Mouse (Mus musculus): ENCODE data around the gene Grin2c. TPM values are rescaled to one million over a fixed set of nuclear protein-coding genes. Genes with fewer than 3 reads are reported as not detected.

Grin2c gene
- polyA plus RNA-seq, 1 experiment from 2014 or later, result not detected

- WGBS, result 72% methylated on average over 11 of the region's 11 CpGs
- Histone ChIP-seq H3K4me1 (ENCODE audit: control insufficient read depth, insufficient read depth, low read length) (peaks cover 27% of the 10 kb centered on the region), H3K4me3 (replicated peaks; ENCODE audit: low read length) (no peak overlapping the region), H3K9me3 (replicated peaks; ENCODE audit: control insufficient read depth, low read length) (no peaks in the 10 kb centered on the region), H3K9ac (ENCODE audit: low read length) (no peak overlapping the region), H3K27ac (ENCODE audit: low read length) (no peak overlapping the region), H3K36me3 (ENCODE audit: control insufficient read depth, insufficient read depth, low read length) (no peaks in the 10 kb centered on the region), H3K4me2 (ENCODE audit: low read depth, low read length) (no peak overlapping the region), H3K27me3 (ENCODE audit: control insufficient read depth, insufficient read depth, low read length) (0 out of 2 replicates have a peak, but pooled peaks cover 4% of the 10 kb centered on the region)
- no peak for ATAC-seq (ENCODE audit: insufficient read depth, low FRiP score)
These were observed 43.6 kb downstream of the Grin2c start for GRCm38 (mm10) chr11:115223451-115223850.

- H3K27me3 ChIP-seq (ENCODE audit: control insufficient read depth, insufficient read depth, low read length), result 0 out of 2 replicates have a peak, but pooled peaks cover 4% of the 10 kb centered on the region
- peaks cover 27% of the 10 kb centered on the region for H3K4me1 ChIP-seq (ENCODE audit: control insufficient read depth, insufficient read depth, low read length)
- 20% methylated on average over 5 of the region's 5 CpGs for WGBS
- H3K36me3 ChIP-seq (ENCODE audit: control insufficient read depth, insufficient read depth, low read length), result no peaks in the 10 kb centered on the region
- no peak overlapping the region for H3K4me3 ChIP-seq (replicated peaks; ENCODE audit: low read length)
- no peak overlapping the region for H3K4me2 ChIP-seq (ENCODE audit: low read depth, low read length)
- H3K9ac ChIP-seq (ENCODE audit: low read length), result no peak overlapping the region
- ATAC-seq (ENCODE audit: insufficient read depth, low FRiP score), result no peak
- no peaks in the 10 kb centered on the region for H3K9me3 ChIP-seq (replicated peaks; ENCODE audit: control insufficient read depth, low read length)
- no peak overlapping the region for H3K27ac ChIP-seq (ENCODE audit: low read length)
These were observed 44.5 kb downstream of the Grin2c start for GRCm38 (mm10) chr11:115222570-115222969.

- 32% methylated on average over 12 of the region's 12 CpGs for WGBS
- Histone ChIP-seq H3K4me2 (ENCODE audit: low read depth, low read length) (no peak overlapping the region), H3K9ac (ENCODE audit: low read length) (no peak overlapping the region), H3K27ac (ENCODE audit: low read length) (no peak overlapping the region), H3K27me3 (ENCODE audit: control insufficient read depth, insufficient read depth, low read length) (0 out of 2 replicates have a peak, but pooled peaks cover 4% of the 10 kb centered on the region), H3K9me3 (replicated peaks; ENCODE audit: control insufficient read depth, low read length) (no peaks in the 10 kb centered on the region), H3K36me3 (ENCODE audit: control insufficient read depth, insufficient read depth, low read length) (no peaks in the 10 kb centered on the region), H3K4me3 (replicated peaks; ENCODE audit: low read length) (no peak overlapping the region), H3K4me1 (ENCODE audit: control insufficient read depth, insufficient read depth, low read length) (peaks cover 27% of the 10 kb centered on the region)
- 0 out of 2 replicates have a peak, but pooled peaks have one; percentile 31 for ATAC-seq (ENCODE audit: insufficient read depth, low FRiP score)
These were observed 45.0 kb downstream of the Grin2c start for GRCm38 (mm10) chr11:115222077-115222476.

GRCm38 (mm10) chr11:115219685-115220084, 47.4 kb downstream of the Grin2c start:
- H3K36me3 ChIP-seq (ENCODE audit: control insufficient read depth, insufficient read depth, low read length), result no peaks in the 10 kb centered on the region
- ATAC-seq (ENCODE audit: insufficient read depth, low FRiP score), result no peak
- WGBS, result 82% methylated on average over 10 of the region's 10 CpGs
- H3K27ac ChIP-seq (ENCODE audit: low read length), result no peak overlapping the region
- H3K27me3 ChIP-seq (ENCODE audit: control insufficient read depth, insufficient read depth, low read length), result no peaks in the 10 kb centered on the region
- H3K9ac ChIP-seq (ENCODE audit: low read length), result no peak overlapping the region
- no peak overlapping the region for H3K4me2 ChIP-seq (ENCODE audit: low read depth, low read length)
- no peak overlapping the region for H3K4me3 ChIP-seq (replicated peaks; ENCODE audit: low read length)
- H3K9me3 ChIP-seq (replicated peaks; ENCODE audit: control insufficient read depth, low read length), result no peaks in the 10 kb centered on the region
- H3K4me1 ChIP-seq (ENCODE audit: control insufficient read depth, insufficient read depth, low read length), result peaks cover 27% of the 10 kb centered on the region

GRCm38 (mm10) chr11:115219263-115219662, 47.8 kb downstream of the Grin2c start:
- 38% methylated on average over 9 of the region's 9 CpGs for WGBS
- H3K36me3 ChIP-seq (ENCODE audit: control insufficient read depth, insufficient read depth, low read length), result no peaks in the 10 kb centered on the region
- no peak overlapping the region for H3K4me2 ChIP-seq (ENCODE audit: low read depth, low read length)
- H3K9ac ChIP-seq (ENCODE audit: low read length), result no peak overlapping the region; the same call in 1 of the 2 replicates
- peak; percentile 19; the same call in 1 of the 2 replicates for ATAC-seq (ENCODE audit: insufficient read depth, low FRiP score)
- H3K9me3 ChIP-seq (replicated peaks; ENCODE audit: control insufficient read depth, low read length), result no peaks in the 10 kb centered on the region
- peaks cover 27% of the 10 kb centered on the region for H3K4me1 ChIP-seq (ENCODE audit: control insufficient read depth, insufficient read depth, low read length)
- H3K27ac ChIP-seq (ENCODE audit: low read length), result no peak overlapping the region; the same call in 1 of the 2 replicates
- no peaks in the 10 kb centered on the region for H3K27me3 ChIP-seq (ENCODE audit: control insufficient read depth, insufficient read depth, low read length)
- no peak overlapping the region for H3K4me3 ChIP-seq (replicated peaks; ENCODE audit: low read length)

GRCm38 (mm10) chr11:115217439-115218410, 49.3 kb downstream of the Grin2c start:
- no peak for ATAC-seq (ENCODE audit: insufficient read depth, low FRiP score)
- no peak overlapping the region for H3K4me3 ChIP-seq (replicated peaks; ENCODE audit: low read length)
- 42% methylated on average over 18 of the region's 18 CpGs for WGBS
- no peaks in the 10 kb centered on the region for H3K36me3 ChIP-seq (ENCODE audit: control insufficient read depth, insufficient read depth, low read length)
- H3K4me1 ChIP-seq (ENCODE audit: control insufficient read depth, insufficient read depth, low read length), result peaks cover 25% of the 10 kb centered on the region
- H3K27me3 ChIP-seq (ENCODE audit: control insufficient read depth, insufficient read depth, low read length), result no peaks in the 10 kb centered on the region
- no peak overlapping the region for H3K27ac ChIP-seq (ENCODE audit: low read length)
- no peak overlapping the region for H3K4me2 ChIP-seq (ENCODE audit: low read depth, low read length)
- no peaks in the 10 kb centered on the region for H3K9me3 ChIP-seq (replicated peaks; ENCODE audit: control insufficient read depth, low read length)
- H3K9ac ChIP-seq (ENCODE audit: low read length), result no peak overlapping the region

GRCm38 (mm10) chr11:115215123-115215522, 51.9 kb downstream of the Grin2c start:
- H3K27ac ChIP-seq (ENCODE audit: low read length), result no peak overlapping the region
- H3K27me3 ChIP-seq (ENCODE audit: control insufficient read depth, insufficient read depth, low read length), result no peaks in the 10 kb centered on the region
- 40% methylated on average over 5 of the region's 5 CpGs for WGBS
- H3K9me3 ChIP-seq (replicated peaks; ENCODE audit: control insufficient read depth, low read length), result no peaks in the 10 kb centered on the region
- H3K36me3 ChIP-seq (ENCODE audit: control insufficient read depth, insufficient read depth, low read length), result no peaks in the 10 kb centered on the region
- ATAC-seq (ENCODE audit: insufficient read depth, low FRiP score), result no peak
- no peak overlapping the region for H3K9ac ChIP-seq (ENCODE audit: low read length)
- H3K4me3 ChIP-seq (replicated peaks; ENCODE audit: low read length), result no peak overlapping the region
- H3K4me1 ChIP-seq (ENCODE audit: control insufficient read depth, insufficient read depth, low read length), result peaks cover 14% of the 10 kb centered on the region; the same call in 1 of the 2 replicates
- H3K4me2 ChIP-seq (ENCODE audit: low read depth, low read length), result no peak overlapping the region

GRCm38 (mm10) chr11:115212116-115212515, 54.9 kb downstream of the Grin2c start:
- Histone ChIP-seq H3K4me1 (ENCODE audit: control insufficient read depth, insufficient read depth, low read length) (no peaks in the 10 kb centered on the region), H3K27me3 (ENCODE audit: control insufficient read depth, insufficient read depth, low read length) (no peaks in the 10 kb centered on the region), H3K36me3 (ENCODE audit: control insufficient read depth, insufficient read depth, low read length) (no peaks in the 10 kb centered on the region), H3K27ac (ENCODE audit: low read length) (no peak overlapping the region), H3K4me2 (ENCODE audit: low read depth, low read length) (no peak overlapping the region), H3K9me3 (replicated peaks; ENCODE audit: control insufficient read depth, low read length) (no peaks in the 10 kb centered on the region), H3K4me3 (replicated peaks; ENCODE audit: low read length) (no peak overlapping the region), H3K9ac (ENCODE audit: low read length) (no peak overlapping the region)
- ATAC-seq (ENCODE audit: insufficient read depth, low FRiP score), result no peak
- WGBS, result 43% methylated on average over 13 of the region's 13 CpGs

- H3K36me3 ChIP-seq (ENCODE audit: control insufficient read depth, insufficient read depth, low read length), result 0 out of 2 replicates have a peak, but pooled peaks cover 3% of the 10 kb centered on the region
- no peak overlapping the region for H3K9ac ChIP-seq (ENCODE audit: low read length)
- no peak overlapping the region for H3K4me3 ChIP-seq (replicated peaks; ENCODE audit: low read length)
- H3K9me3 ChIP-seq (replicated peaks; ENCODE audit: control insufficient read depth, low read length), result no peaks in the 10 kb centered on the region
- no peak overlapping the region for H3K4me2 ChIP-seq (ENCODE audit: low read depth, low read length)
- H3K4me1 ChIP-seq (ENCODE audit: control insufficient read depth, insufficient read depth, low read length), result no peaks in the 10 kb centered on the region
- no peaks in the 10 kb centered on the region for H3K27me3 ChIP-seq (ENCODE audit: control insufficient read depth, insufficient read depth, low read length)
- 80% methylated on average over 7 of the region's 7 CpGs for WGBS
- no peak for ATAC-seq (ENCODE audit: insufficient read depth, low FRiP score)
- no peak overlapping the region for H3K27ac ChIP-seq (ENCODE audit: low read length)
These were observed 57.1 kb downstream of the Grin2c start for GRCm38 (mm10) chr11:115209958-115210357.
